Comparison of ENCODE assay signal across 9 mouse cellular contexts in genomic region chr11:20896277-20897123, GRCm38 (mm10).
A peak's percentile ranks its signal among the peaks of the same experiment; 100 is the strongest.
DNase-seq lines count a peak whose midpoint lies in the region; ATAC-seq and TF ChIP-seq lines count a peak whose summit lies in the region.
"Had no signal": no experiment of that assay in that cellular context is flagged by ENCODE, and none has a peak within 500 bp of the region (broad histone marks: within the 10 kb centered on the region; RNA-seq: fewer than 3 reads in every experiment).

No protein-coding gene starts in this region.

- no peak overlapping the region for H3K27ac ChIP-seq in midbrain, embryonic 14.5 days (replicated peaks; ENCODE audit: low read depth, low read length)
- no peak overlapping the region for H3K27ac ChIP-seq in midbrain, embryonic 10.5 days (replicated peaks)
- H3K27ac ChIP-seq in intestine, embryonic 15.5 days: no peak overlapping the region
- H3K27ac ChIP-seq in hindbrain, embryonic 13.5 days: no peak overlapping the region

- TF ChIP-seq POLR2A in lung, adult 2 months (IDR thresholded peaks at IDR 0.05; ENCODE audit: borderline replicate concordance, extremely low read depth, low read depth, low read length): no peak

- H3K36me3 ChIP-seq in midbrain, embryonic 14.5 days (ENCODE audit: control insufficient read depth, insufficient read depth, low read length): no peaks in the 10 kb centered on the region
- no peaks in the 10 kb centered on the region for H3K36me3 ChIP-seq in midbrain, embryonic 10.5 days
- no peaks in the 10 kb centered on the region for H3K36me3 ChIP-seq in intestine, embryonic 15.5 days
- no peaks in the 10 kb centered on the region for H3K36me3 ChIP-seq in hindbrain, embryonic 13.5 days
- H3K36me3 ChIP-seq: G1E had no signal

- 0 out of 2 replicates have a peak, but pooled peaks cover 2% of the 10 kb centered on the region for H3K4me1 ChIP-seq in midbrain, embryonic 14.5 days (ENCODE audit: control insufficient read depth, insufficient read depth, low read length)
- H3K4me1 ChIP-seq in midbrain, embryonic 10.5 days: peaks cover 11% of the 10 kb centered on the region
- H3K4me1 ChIP-seq in intestine, embryonic 15.5 days (replicated peaks): peaks cover 12% of the 10 kb centered on the region; the same call in 1 of the 2 replicates
- H3K4me1 ChIP-seq in lung, adult 2 months (ENCODE audit: control insufficient read depth, insufficient read depth, low read length): peaks cover 5% of the 10 kb centered on the region
- peaks cover 10% of the 10 kb centered on the region for H3K4me1 ChIP-seq in hindbrain, embryonic 13.5 days (replicated peaks)

- no peak overlapping the region for H3K4me2 ChIP-seq in midbrain, embryonic 14.5 days (ENCODE audit: low read length)
- no peak overlapping the region for H3K4me2 ChIP-seq in intestine, embryonic 15.5 days (replicated peaks)
- no peak overlapping the region for H3K4me2 ChIP-seq in hindbrain, embryonic 13.5 days

- H3K27me3 ChIP-seq in midbrain, embryonic 14.5 days (ENCODE audit: control insufficient read depth, insufficient read depth, low read length): no peaks in the 10 kb centered on the region
- H3K27me3 ChIP-seq in midbrain, embryonic 10.5 days (ENCODE audit: low read depth, poor library complexity, severe bottlenecking): no peaks in the 10 kb centered on the region
- no peaks in the 10 kb centered on the region for H3K27me3 ChIP-seq in intestine, embryonic 15.5 days (replicated peaks)
- no peaks in the 10 kb centered on the region for H3K27me3 ChIP-seq in hindbrain, embryonic 13.5 days

- DNase-seq in midbrain, embryonic 14.5 days: no peak
- no peak for DNase-seq in midbrain, embryonic 10.5 days (ENCODE audit: low spot score)
- peak; percentile 60 for DNase-seq in gastrocnemius, adult 18-20 months (ENCODE audit: low spot score)
- DNase-seq in lung, adult 2 months: peak; percentile 39
- DNase-seq in urinary bladder, adult 2 months (ENCODE audit: low spot score): peak; percentile 47
- no peak for DNase-seq in cerebellum, adult 9-11 months

- WGBS in midbrain, embryonic 14.5 days: 71% methylated on average over 11 of the region's 11 CpGs
- 78% methylated on average over 11 of the region's 11 CpGs for WGBS in midbrain, embryonic 10.5 days
- 53% methylated on average over 11 of the region's 11 CpGs for WGBS in intestine, embryonic 15.5 days
- 27% methylated on average over 11 of the region's 11 CpGs for WGBS in lung, adult 2 months
- WGBS in hindbrain, embryonic 13.5 days: 68% methylated on average over 11 of the region's 11 CpGs

- peak; percentile 8; the same call in 1 of the 2 replicates for ATAC-seq in midbrain, embryonic 14.5 days (ENCODE audit: low FRiP score, low TSS enrichment)
- ATAC-seq in intestine, embryonic 15.5 days: peak; percentile 79
- ATAC-seq in hindbrain, embryonic 13.5 days (ENCODE audit: low FRiP score): no peak

- TF ChIP-seq CTCF in lung, adult 2 months (IDR thresholded peaks at IDR 0.05; ENCODE audit: insufficient read depth, low read length): no peak

- no peak overlapping the region for H3K4me3 ChIP-seq in midbrain, embryonic 14.5 days (replicated peaks; ENCODE audit: low read depth, low read length)
- H3K4me3 ChIP-seq in midbrain, embryonic 10.5 days: no peak overlapping the region
- H3K4me3 ChIP-seq in intestine, embryonic 15.5 days (replicated peaks): no peak overlapping the region
- no peak overlapping the region for H3K4me3 ChIP-seq in lung, adult 2 months (replicated peaks; ENCODE audit: extremely low read depth, low read depth, low read length)
- no peak overlapping the region for H3K4me3 ChIP-seq in hindbrain, embryonic 13.5 days

- H3K9ac ChIP-seq in midbrain, embryonic 14.5 days (replicated peaks; ENCODE audit: low read length): no peak overlapping the region
- H3K9ac ChIP-seq in intestine, embryonic 15.5 days: no peak overlapping the region
- no peak overlapping the region for H3K9ac ChIP-seq in hindbrain, embryonic 13.5 days

- no peaks in the 10 kb centered on the region for H3K9me3 ChIP-seq in midbrain, embryonic 14.5 days (ENCODE audit: control insufficient read depth, low read length)
- no peaks in the 10 kb centered on the region for H3K9me3 ChIP-seq in midbrain, embryonic 10.5 days (replicated peaks)
- no peaks in the 10 kb centered on the region for H3K9me3 ChIP-seq in intestine, embryonic 15.5 days
- H3K9me3 ChIP-seq in hindbrain, embryonic 13.5 days: no peaks in the 10 kb centered on the region
- H3K9me3 ChIP-seq: G1E had no signal

Comparison
In these comparisons a context has a peak if more than half of its experiments do, and no peak if none do; other contexts are left out.
1. DNase-seq: peak in gastrocnemius, adult 18-20 months (single experiment), lung, adult 2 months (single experiment) and urinary bladder, adult 2 months (single experiment); none in midbrain, embryonic 14.5 days (single experiment), midbrain, embryonic 10.5 days (single experiment) and cerebellum, adult 9-11 months (single experiment).